ENCODE assay signal across 8 mouse cellular contexts in genomic region chrX:113184569-113185229, GRCm38 (mm10). TPM values are rescaled to one million over a fixed set of nuclear protein-coding genes. Genes with fewer than 3 reads are reported as not detected.
A peak's percentile ranks its signal among the peaks of the same experiment; 100 is the strongest.
DNase-seq lines count a peak whose midpoint lies in the region; ATAC-seq and TF ChIP-seq lines count a peak whose summit lies in the region.

No protein-coding gene starts in this region.

- H3K4me3 ChIP-seq in lung, embryonic 14.5 days (ENCODE audit: low read depth, low read length) = peak overlapping the region; percentile 53
- peak overlapping the region; percentile 57 for H3K4me3 ChIP-seq in hindbrain, embryonic 10.5 days
- H3K4me3 ChIP-seq in midbrain, embryonic 10.5 days = peak overlapping the region; percentile 60

- no peak for ATAC-seq in lung, embryonic 14.5 days (ENCODE audit: insufficient read depth)

- no peaks in the 10 kb centered on the region for H3K36me3 ChIP-seq in lung, embryonic 14.5 days (ENCODE audit: insufficient read depth)
- no peaks in the 10 kb centered on the region for H3K36me3 ChIP-seq in hindbrain, embryonic 10.5 days
- H3K36me3 ChIP-seq in midbrain, embryonic 10.5 days = no peaks in the 10 kb centered on the region

- no peaks in the 10 kb centered on the region for H3K4me1 ChIP-seq in lung, embryonic 14.5 days (ENCODE audit: insufficient read depth)
- H3K4me1 ChIP-seq in hindbrain, embryonic 10.5 days (replicated peaks) = no peaks in the 10 kb centered on the region
- no peaks in the 10 kb centered on the region for H3K4me1 ChIP-seq in midbrain, embryonic 10.5 days

- H3K27me3 ChIP-seq in lung, embryonic 14.5 days (ENCODE audit: insufficient read depth, low read length) = no peaks in the 10 kb centered on the region
- no peaks in the 10 kb centered on the region for H3K27me3 ChIP-seq in hindbrain, embryonic 10.5 days (ENCODE audit: insufficient read depth, poor library complexity, severe bottlenecking)
- H3K27me3 ChIP-seq in midbrain, embryonic 10.5 days (ENCODE audit: low read depth, poor library complexity, severe bottlenecking) = no peaks in the 10 kb centered on the region

- 12% methylated on average over 17 of the region's 17 CpGs for WGBS in lung, embryonic 14.5 days
- WGBS in hindbrain, embryonic 10.5 days = 16% methylated on average over 17 of the region's 17 CpGs
- WGBS in midbrain, embryonic 10.5 days = 18% methylated on average over 17 of the region's 17 CpGs

- peak overlapping the region; percentile 60 for H3K4me2 ChIP-seq in lung, embryonic 14.5 days

- H3K9ac ChIP-seq in lung, embryonic 14.5 days = peak overlapping the region; percentile 50

- TF ChIP-seq POLR2A in brain, embryonic 14.5 days (IDR thresholded peaks at IDR 0.05; ENCODE audit: borderline replicate concordance, extremely low read depth, insufficient read depth, insufficient read length, poor library complexity, severe bottlenecking) = no peak

- H3K9me3 ChIP-seq in lung, embryonic 14.5 days (ENCODE audit: low read depth, low read length) = no peaks in the 10 kb centered on the region
- no peaks in the 10 kb centered on the region for H3K9me3 ChIP-seq in hindbrain, embryonic 10.5 days
- no peaks in the 10 kb centered on the region for H3K9me3 ChIP-seq in midbrain, embryonic 10.5 days (replicated peaks)

- DNase-seq in lung, embryonic 14.5 days = peak; percentile 1
- DNase-seq in lung, postnatal 25 days (ENCODE audit: low spot score) = no peak
- DNase-seq in brain, embryonic 14.5 days (ENCODE audit: low read depth) = peak; percentile 37
- DNase-seq in hindbrain, embryonic 10.5 days (ENCODE audit: low spot score) = no peak
- no peak for DNase-seq in midbrain, embryonic 10.5 days (ENCODE audit: low spot score)
- no peak for DNase-seq in urinary bladder, postnatal 4 days (ENCODE audit: low spot score in 2 of 2)
- no peak for DNase-seq in adrenal gland, postnatal 36 days
- DNase-seq in gastrocnemius, postnatal 10 days = no peak

- peak overlapping the region; percentile 76; the same call in 1 of the 2 replicates for H3K27ac ChIP-seq in lung, embryonic 14.5 days (ENCODE audit: low read depth)
- peak overlapping the region; percentile 84 for H3K27ac ChIP-seq in hindbrain, embryonic 10.5 days
- peak overlapping the region; percentile 83 for H3K27ac ChIP-seq in midbrain, embryonic 10.5 days (replicated peaks)

- TF ChIP-seq CTCF in lung, embryonic 14.5 days (IDR thresholded peaks at IDR 0.05; ENCODE audit: low read depth) = no peak
- no peak for TF ChIP-seq CTCF in brain, embryonic 14.5 days (IDR thresholded peaks at IDR 0.05; ENCODE audit: borderline replicate concordance, extremely low read depth, insufficient read depth, insufficient read length)

RNA-seq across cellular contexts. Expression of gene Chm, which starts 0.6 kb away (rescaled TPM):
- 16.2 and 17.9 TPM in 2 replicates for polyA plus RNA-seq in lung, embryonic 14.5 days (2014; fragmentation: Nextera tagmentation; extraction: Ambion mirVana)
- 5.3 and 10.0 TPM in 2 replicates for polyA plus RNA-seq in brain, embryonic 14.5 days (2012; rRNA removed)
- 11.5 and 11.6 TPM in 2 replicates for polyA plus RNA-seq in hindbrain, embryonic 10.5 days (2016; fragmentation: Nextera tagmentation; extraction: Ambion mirVana)
- polyA plus RNA-seq in midbrain, embryonic 10.5 days (2016; fragmentation: Nextera tagmentation; extraction: Ambion mirVana) = 11.3 and 14.3 TPM in 2 replicates
- total RNA-seq in adrenal gland, postnatal 36 days (2021) = 10 to 100 TPM; 15.8 to 16.6 TPM
- 10 to 100 TPM; 10.0 to 10.1 TPM for total RNA-seq in gastrocnemius, postnatal 10 days (2021)

Comparison
In these comparisons a context has a peak if more than half of its experiments do, and no peak if none do; other contexts are left out.
1. DNase-seq: peak in lung, embryonic 14.5 days (single experiment) and brain, embryonic 14.5 days (single experiment); none in lung, postnatal 25 days (single experiment), hindbrain, embryonic 10.5 days (single experiment), midbrain, embryonic 10.5 days (single experiment), urinary bladder, postnatal 4 days (0 of 2), adrenal gland, postnatal 36 days (0 of 2) and gastrocnemius, postnatal 10 days (single experiment).
2. Peak in every context shown above with its lines, with median percentiles within 50 percentile points of each other: H3K27ac ChIP-seq and H3K4me3 ChIP-seq.